Mouse (Mus musculus) thymus, adult 2 months (tissue): ENCODE data around the gene Gm6583. TPM values are rescaled to one million over a fixed set of nuclear protein-coding genes. Genes with fewer than 3 reads are reported as not detected.

ENCODE experiments used
- DNase-seq: peaks from one replicate; pipeline ENCODE4 v3.0.0; 2021
- H3K27ac ChIP-seq: fragments of 200-500 bp; 2 replicates; pipeline ENCODE4 v1.5.1; 2012; ENCODE audit warnings: low read length, control low read depth; ENCODE audit not compliant: control insufficient read depth, insufficient read depth
- H3K27me3 ChIP-seq: fragments of 200-500 bp; 2 replicates; pipeline ENCODE4 v1.6.1; 2012; ENCODE audit warnings: mild to moderate bottlenecking, low read length, moderate library complexity, mixed read lengths; ENCODE audit not compliant: control insufficient read depth, insufficient read depth
- H3K36me3 ChIP-seq: fragments of 200-500 bp; 2 replicates; pipeline ENCODE4 v1.6.1; 2012; ENCODE audit warnings: mild to moderate bottlenecking, low read length, moderate library complexity; ENCODE audit not compliant: control insufficient read depth, insufficient read depth
- H3K4me1 ChIP-seq: fragments of 200-500 bp; replicated peaks from 2 replicates; pipeline ENCODE4 v1.6.1; 2012; ENCODE audit warnings: low read length; ENCODE audit not compliant: control insufficient read depth, insufficient read depth
- H3K4me3 ChIP-seq: fragments of 200-500 bp; 2 replicates; pipeline ENCODE4 v1.5.1; 2012; ENCODE audit warnings: mild to moderate bottlenecking, low read length, control low read depth, moderate library complexity; ENCODE audit not compliant: control insufficient read depth, insufficient read depth
- CTCF ChIP-seq: fragments of 200-500 bp; IDR thresholded peaks from 2 replicates; pipeline ENCODE4 v1.5.1; 2012; ENCODE audit warnings: mild to moderate bottlenecking, control low read depth, low read length, moderate library complexity, borderline replicate concordance; ENCODE audit not compliant: control insufficient read depth, poor library complexity, insufficient read depth; ENCODE audit errors: extremely low read depth
- POLR2A ChIP-seq: fragments of 200-500 bp; IDR thresholded peaks from 2 replicates; pipeline ENCODE4 v1.6.1; 2012; ENCODE audit warnings: mild to moderate bottlenecking, low read length, control low read depth, moderate library complexity; ENCODE audit not compliant: control insufficient read depth, poor library complexity, insufficient read depth; ENCODE audit errors: extremely low read depth
- WGBS: fragments of 180-500 bp; shearing (Covaris S2); methylation state at CpG from one replicate; pipeline ENCODE4 v1.1.7; 2018; 5-methylcytosine and 5-hydroxymethylcytosine counted together
- polyA plus RNA-seq: library from polyadenylated mRNA; depleted of rRNA; stranded (reverse); fragments of >200 nt; gene quantifications from 2 replicates; pipeline ENCODE4 v1.2.3, GENCODE M21; 2012

Gene Gm6583
- polyA plus RNA-seq, 1 experiment = not detected

- no peak for DNase-seq
- Histone ChIP-seq H3K27me3 (peaks cover 12% of the 10 kb centered on the region; the same call in 1 of the 2 replicates), H3K27ac (no peak overlapping the region), H3K4me3 (peak overlapping the region; percentile 15; the same call in 1 of the 2 replicates), H3K36me3 (no peaks in the 10 kb centered on the region), H3K4me1 (peaks cover 5% of the 10 kb centered on the region; the same call in 1 of the 2 replicates)
- 34% methylated on average over 18 of the region's 18 CpGs for WGBS
- TF ChIP-seq POLR2A (no peak), CTCF (no peak)
Measured at GRCm38 (mm10) chr5:112393741-112394414, 38.0 kb upstream of the Gm6583 start.

- Histone ChIP-seq H3K36me3 (no peaks in the 10 kb centered on the region), H3K27ac (no peak overlapping the region), H3K27me3 (peaks cover 12% of the 10 kb centered on the region; the same call in 1 of the 2 replicates), H3K4me1 (peaks cover 5% of the 10 kb centered on the region; the same call in 1 of the 2 replicates), H3K4me3 (no peak overlapping the region)
- WGBS = 82% methylated on average over 27 of the region's 27 CpGs
- TF ChIP-seq POLR2A (no peak), CTCF (no peak)
- no peak for DNase-seq
Measured at GRCm38 (mm10) chr5:112391676-112392323, 36.0 kb upstream of the Gm6583 start.

DNA sequence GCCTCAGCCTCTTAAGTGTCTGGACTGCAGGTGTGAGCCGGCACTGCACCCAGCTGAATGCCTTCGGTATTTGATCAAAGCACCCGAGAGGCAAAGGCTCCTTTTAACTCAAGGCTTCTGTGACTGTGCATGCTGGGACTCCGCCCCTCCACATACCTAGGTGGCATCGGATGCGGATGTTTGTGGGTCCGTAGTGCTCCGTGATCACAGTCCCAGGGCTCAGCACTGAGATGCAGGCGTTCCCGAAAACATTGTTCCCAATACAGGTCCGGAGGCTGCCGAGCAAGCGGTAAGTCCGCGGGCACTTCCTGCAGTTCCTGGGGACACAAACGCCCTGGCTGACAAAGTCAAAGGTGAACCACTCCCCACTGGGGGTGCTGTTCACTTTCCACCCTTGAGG lies 35.2 kb upstream of the Gm6583 start:
- Histone ChIP-seq H3K4me3 (no peak overlapping the region), H3K27me3 (peaks cover 12% of the 10 kb centered on the region; the same call in 1 of the 2 replicates), H3K36me3 (no peaks in the 10 kb centered on the region), H3K27ac (no peak overlapping the region), H3K4me1 (peaks cover 5% of the 10 kb centered on the region; the same call in 1 of the 2 replicates)
- TF ChIP-seq CTCF (no peak), POLR2A (no peak)
- no peak for DNase-seq
- 72% methylated on average over 16 of the region's 16 CpGs for WGBS

- 76% methylated on average over 9 of the region's 9 CpGs for WGBS
- DNase-seq = no peak
- peaks cover 12% of the 10 kb centered on the region; the same call in 1 of the 2 replicates for H3K27me3 ChIP-seq
- no peak for TF ChIP-seq POLR2A
- H3K27ac ChIP-seq = no peak overlapping the region
- no peak overlapping the region for H3K4me3 ChIP-seq
- H3K4me1 ChIP-seq = peaks cover 3% of the 10 kb centered on the region; the same call in 1 of the 2 replicates
- H3K36me3 ChIP-seq = no peaks in the 10 kb centered on the region
Measured at GRCm38 (mm10) chr5:112389352-112389751, 33.5 kb upstream of the Gm6583 start.

GRCm38 (mm10) chr5:112385973-112386372 lies 30.1 kb upstream of the Gm6583 start:
- Histone ChIP-seq H3K4me3 (no peak overlapping the region), H3K36me3 (no peaks in the 10 kb centered on the region), H3K4me1 (no peaks in the 10 kb centered on the region), H3K27ac (no peak overlapping the region), H3K27me3 (no peaks in the 10 kb centered on the region)
- no peak for TF ChIP-seq POLR2A
- 78% methylated on average over 2 of the region's 2 CpGs for WGBS
- no peak for DNase-seq

- TF ChIP-seq POLR2A = no peak
- no peak for TF ChIP-seq CTCF
- Histone ChIP-seq H3K27me3 (no peaks in the 10 kb centered on the region), H3K4me1 (no peaks in the 10 kb centered on the region), H3K4me3 (no peak overlapping the region), H3K27ac (no peak overlapping the region), H3K36me3 (no peaks in the 10 kb centered on the region)
- DNase-seq = no peak
- 16% methylated on average over 13 of the region's 13 CpGs for WGBS
Measured at GRCm38 (mm10) chr5:112384805-112385472, 29.1 kb upstream of the Gm6583 start.
